Mouse (Mus musculus) yolk sac, embryonic 10.5 days (tissue): ENCODE measurements around the gene Sesn3.

ENCODE experiments used
- DNase-seq: peaks from one replicate; pipeline ENCODE4 v3.0.0-alpha.2; 2017; ENCODE audit warnings: low spot score

The Sesn3 gene

DNA sequence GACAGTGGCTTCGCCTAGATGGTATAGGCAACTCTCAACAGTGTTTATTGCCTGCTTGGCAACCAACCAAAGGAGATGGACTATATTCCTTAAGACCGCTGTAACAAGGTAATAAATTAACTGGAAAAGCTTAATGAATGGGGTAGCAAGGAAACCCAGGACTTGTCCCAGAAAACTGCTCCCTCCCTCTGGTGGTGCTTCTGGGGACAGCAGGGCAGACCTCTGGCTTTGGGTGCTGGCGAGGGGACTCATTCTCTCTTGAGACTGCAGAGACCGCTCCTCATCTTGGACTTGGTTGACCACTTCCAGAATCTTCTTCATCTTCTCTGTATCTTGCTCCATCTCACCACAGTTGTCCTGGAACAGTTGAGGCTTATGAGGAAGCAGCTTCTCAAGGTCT is 82.2 kb downstream of the Sesn3 start:
- no peak for DNase-seq

DNA sequence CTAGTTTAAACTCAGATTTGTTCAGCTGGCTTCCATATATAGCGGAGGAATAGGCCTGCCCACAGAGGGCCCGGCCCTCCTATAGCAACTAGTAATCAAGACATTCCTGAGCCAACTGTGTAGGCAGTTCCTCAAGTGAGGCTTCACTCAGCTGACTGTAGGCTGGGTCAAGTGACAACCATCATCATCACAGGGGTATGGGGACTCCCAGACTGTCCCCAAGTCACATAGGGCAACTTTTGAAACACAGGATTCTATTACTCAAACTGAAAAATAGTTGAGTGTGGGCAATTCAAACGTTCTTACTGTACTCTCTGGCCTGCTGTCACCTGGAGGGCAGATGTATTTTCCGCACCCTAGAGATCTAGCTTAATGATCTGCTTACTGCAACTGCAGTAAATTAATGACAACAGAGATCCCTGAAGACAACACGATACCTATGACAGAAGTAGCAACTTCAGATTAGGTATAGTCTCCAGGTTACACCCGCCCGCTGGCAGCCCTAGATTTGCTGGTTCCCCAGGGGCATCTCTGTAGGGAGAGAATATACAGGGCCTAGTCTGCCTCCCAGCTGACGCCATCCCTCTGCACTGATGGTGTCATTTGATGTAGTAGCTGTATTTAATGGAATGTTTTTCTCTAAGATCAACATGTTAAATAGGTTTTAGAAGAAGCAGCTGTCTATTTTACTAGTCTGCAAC is 87.4 kb downstream of the Sesn3 start:
- DNase-seq, result no peak

DNA sequence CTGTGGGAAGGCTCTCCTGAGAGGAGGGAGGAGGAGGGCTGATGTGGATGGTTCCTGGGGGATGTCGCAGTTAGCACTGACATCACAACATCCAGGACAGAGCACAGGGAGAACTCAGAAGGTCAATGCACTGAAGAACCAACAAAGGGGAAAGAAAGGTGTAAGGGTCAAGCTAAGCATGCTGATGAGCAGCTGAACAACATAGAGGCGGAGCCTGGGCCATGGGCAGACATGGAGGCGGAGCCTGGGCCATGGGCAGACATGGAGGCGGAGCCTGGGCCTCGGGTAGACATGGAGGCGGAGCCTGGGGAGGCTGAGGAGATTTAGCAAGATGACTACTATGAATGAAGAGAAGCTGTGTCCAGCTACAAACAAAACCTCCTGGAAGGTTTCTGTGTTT is 88.7 kb downstream of the Sesn3 start:
- peak; percentile 16 for DNase-seq

DNA sequence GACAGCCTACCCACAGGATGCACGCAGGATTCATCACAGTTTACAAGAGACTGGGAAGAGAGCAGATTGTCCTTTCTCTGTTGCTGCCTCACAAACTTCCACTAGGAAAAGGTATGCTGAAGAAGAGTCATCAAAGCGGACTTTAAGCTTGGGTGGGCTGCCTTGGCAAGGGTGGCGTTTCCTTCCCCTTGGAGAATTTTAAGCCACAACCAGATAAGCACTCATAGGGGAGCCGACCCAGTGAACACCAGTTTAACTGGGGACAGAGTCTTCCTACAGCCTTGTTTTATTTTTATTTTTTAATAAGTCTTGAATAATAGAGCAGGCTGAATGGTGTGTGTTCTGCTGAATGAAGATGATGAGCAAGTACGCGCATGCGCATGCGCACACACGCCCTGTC is 89.9 kb downstream of the Sesn3 start:
- DNase-seq, result no peak

DNA sequence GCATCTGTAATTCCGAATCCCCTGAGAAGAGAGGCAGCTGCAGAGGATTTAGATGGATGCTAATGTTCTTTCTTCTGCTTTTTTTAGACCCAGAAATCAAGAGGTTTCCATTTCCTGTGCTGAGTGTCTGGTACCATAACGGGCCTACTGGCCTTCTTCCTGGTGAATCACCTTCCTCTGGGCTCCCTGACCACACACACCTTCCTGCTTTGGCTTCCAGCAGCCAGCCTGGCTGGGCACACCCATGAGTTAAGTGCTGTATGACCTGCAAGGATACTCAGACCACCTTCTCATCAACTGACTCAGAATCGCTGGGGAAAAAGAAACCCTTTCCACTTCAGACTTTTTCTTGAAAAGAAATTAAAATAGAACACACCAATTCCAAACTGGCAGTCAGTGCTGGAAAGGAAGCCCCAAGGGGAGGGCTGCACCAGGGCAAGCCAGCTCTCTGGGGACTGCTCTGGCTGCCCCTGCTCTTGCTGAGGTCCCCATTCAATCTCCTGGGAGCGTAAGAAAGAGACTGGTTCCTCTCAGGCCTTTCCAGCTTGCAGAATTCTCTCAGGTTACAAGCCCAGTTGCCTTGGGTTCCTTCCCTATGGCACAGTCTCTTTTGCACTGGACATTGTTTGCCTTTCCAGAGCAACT is 90.7 kb downstream of the Sesn3 start:
- no peak for DNase-seq

DNA sequence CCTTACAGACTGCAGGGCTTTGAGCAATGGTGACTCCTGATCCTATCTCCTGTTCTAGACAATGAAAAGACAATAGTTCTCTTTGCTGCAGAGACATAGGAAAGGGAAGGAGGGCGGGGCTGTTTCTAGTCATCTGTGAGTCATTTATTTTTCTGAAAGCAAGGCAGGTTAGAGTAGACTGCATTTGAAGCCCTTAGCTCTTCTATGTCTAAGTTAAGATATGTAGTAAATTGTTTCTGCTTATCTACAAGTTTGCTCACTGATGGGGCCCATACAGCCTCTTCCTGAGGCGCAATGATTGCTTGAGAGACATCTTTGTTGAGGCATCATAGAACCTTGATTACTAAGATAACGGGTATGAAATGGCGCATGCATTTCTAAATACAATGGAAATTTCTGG is 93.0 kb downstream of the Sesn3 start:
- DNase-seq, result no peak

DNA sequence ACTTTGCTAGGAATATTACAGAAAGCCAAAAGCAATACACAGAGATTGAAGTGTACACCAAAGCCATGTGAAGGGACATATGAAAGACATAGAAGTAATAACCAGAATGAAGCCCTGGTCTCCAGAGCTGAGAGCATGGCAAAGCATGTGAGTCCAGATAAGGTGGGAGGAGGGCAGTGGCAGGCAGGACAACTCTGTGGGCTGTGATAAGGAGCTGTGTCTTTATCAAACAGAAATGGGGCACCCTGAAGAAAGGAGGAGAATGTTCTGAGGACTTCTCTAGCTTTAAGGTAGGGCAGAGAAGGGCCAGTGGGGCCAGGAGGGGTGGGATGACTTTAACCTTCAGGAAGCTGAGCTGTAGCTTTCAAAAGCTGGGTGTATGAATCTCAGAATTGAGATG is 94.4 kb downstream of the Sesn3 start:
- peak; percentile 8 for DNase-seq

DNA sequence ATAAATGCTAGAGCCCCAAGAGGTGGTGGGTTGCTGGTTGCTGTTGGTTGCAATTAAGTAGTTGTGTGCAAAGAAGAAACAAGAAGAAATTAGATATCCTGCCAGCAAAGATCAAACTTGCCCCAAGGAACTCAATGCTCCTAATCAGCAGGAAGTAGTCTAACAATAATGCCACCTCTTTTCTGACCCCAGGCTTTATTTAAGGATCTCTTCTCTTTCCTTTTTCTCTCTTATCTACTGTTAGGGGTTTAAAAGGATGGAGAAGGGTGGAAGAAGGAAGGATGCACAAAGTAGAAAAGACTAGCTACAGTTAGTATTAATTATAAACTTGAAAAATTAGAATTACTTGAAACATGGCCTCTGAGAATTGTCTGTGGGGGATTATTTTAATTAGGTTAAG is 97.6 kb downstream of the Sesn3 start:
- no peak for DNase-seq

DNA sequence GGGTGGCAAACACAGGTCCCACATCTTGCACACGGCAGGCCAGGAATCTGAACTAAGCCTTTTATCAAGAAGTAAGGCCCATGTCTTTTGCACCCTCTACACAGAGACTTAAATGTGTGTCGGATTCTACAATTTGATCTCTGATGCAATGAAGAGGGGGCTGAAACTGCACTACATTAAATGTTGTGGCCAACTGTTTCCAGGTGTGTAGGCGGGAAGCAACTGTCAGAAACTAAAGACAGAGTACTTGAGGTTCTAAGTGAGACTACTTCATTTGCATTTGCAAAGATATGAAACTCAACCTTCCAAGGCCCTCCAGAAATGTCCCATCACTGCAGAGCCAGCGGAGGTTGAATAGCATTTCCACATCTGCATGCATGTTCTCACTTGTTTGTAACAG is 101.3 kb downstream of the Sesn3 start:
- no peak for DNase-seq

DNA sequence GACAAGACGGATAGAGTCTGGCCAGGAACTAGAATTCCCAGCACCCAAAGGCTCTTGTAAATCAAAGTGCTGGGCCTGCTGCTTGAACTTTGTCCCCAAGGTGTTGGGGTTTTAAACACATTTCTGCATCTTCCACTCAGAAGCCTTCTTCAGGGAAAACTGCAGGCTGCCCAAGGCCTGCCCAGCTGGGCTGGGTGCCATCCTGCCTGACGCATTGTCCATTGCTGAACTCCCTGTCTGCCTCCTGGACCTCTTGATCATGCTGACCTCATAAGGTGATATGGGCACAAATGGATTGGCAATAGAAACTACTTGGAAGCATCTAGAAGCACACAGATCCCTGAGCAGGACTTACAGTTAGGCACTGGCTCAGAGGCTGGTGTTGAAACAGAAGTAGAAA is 103.3 kb downstream of the Sesn3 start:
- DNase-seq, result no peak

DNA sequence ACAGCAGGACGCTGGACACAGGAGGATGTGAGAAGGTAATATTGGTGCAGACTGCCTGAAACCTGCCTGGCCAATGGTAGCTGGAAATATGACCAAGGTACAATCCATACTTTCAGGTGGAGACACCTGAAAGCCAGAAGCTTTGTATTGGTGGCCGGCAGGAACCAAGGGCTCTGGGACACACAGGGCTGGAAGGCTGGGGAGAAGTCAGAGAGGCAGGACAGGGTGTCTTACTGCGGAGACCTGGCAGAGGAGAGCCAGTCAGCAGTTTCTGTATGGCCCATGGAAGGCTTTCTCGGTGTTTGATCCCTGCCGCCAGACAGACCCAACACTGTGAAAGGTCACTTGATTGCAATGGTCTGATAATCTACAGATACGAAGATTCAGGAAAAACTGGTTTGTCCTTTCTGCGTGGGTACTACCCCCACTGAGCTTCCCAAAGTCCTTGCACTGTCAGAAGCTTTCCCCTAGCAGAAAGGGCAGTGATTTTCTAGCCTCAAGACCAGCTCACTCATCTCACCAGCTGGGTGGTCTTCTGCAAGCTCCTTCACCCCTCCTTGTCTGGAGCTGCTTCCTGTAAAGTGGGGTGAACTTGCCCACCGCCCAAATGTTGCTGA is 105.0 kb downstream of the Sesn3 start:
- peak; percentile 13 for DNase-seq

DNA sequence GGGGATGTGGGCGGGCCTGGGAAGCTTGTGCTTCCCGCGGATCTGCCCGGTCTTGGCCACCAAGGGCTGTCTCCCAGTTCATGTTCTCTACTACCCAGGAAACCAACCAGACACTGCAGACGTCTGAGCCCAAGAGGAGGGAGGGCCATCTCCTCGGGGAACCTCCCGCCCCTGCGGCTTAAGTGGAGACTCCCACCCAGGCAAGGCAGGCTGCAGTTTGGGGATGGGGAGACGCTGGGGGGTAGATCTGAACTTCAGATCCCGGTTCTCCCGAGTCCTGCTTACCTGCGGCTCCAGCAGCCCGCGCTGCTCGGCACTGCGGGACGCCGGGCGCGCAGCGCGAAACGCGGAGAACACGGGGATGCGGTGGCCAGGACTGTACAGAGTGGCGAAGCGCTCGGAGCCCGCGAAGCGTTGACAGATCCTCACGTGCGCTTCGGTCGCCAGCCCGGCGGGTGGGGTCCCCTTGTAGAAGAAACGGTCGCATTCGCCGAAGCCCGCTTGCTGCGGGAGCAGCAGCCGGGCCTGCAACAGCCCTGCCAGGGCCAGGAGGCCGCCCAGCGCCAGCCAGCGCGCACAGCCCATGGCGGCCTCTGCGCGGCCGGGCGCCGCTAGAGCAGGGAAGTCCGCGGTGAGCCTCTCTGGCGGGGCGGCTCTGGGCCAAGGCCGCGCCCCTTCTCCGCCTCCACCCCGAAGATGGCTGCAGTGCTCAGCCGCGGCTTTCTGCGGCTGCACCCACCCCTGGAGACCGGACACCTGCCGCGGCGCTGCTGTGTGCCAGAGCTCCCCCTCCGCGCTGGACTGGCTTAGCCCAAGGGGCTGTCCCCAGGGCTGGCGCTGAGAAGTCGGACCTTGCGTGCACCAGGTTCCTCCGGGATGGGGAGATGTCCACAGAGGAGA is 105.8 kb downstream of the Sesn3 start:
- peak; percentile 83 for DNase-seq

DNA sequence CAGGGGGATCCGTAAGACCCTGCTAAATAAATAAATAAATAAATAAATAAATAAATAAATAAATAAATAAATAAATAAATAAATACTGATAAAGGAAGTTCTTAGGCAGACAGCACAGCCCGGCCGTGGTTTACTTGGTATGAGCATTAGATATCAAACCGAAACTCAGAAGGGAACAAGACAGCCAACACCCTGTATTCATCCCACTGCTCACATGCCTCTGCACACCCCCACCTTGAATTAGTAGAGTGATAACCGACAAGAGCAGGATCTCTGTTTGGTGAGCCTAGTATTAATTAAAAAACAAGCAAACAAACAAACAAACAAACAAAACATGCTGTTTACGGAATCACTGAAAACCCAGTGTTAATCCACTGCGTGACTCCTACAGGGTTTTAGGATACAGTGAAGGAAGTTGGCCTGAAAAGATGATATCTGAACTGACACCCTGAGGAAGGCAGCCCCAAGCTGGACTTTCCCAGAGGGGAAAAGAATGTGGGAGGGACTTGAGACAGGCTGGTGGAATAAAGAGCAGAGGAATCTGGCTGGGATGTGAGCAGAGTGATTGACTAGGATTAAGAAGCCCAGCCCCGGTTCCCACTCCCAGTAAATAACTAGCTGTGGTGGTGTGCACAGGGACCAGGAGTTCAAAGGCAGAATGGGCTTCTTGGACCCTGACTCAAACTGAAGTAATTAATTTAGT is 106.6 kb downstream of the Sesn3 start, which contains the start of gene Endod1:
Gene Endod1 (minus strand): TSS at position 155 of the 703 bp plus-strand sequence.
- DNase-seq, result peak; percentile 53

DNA sequence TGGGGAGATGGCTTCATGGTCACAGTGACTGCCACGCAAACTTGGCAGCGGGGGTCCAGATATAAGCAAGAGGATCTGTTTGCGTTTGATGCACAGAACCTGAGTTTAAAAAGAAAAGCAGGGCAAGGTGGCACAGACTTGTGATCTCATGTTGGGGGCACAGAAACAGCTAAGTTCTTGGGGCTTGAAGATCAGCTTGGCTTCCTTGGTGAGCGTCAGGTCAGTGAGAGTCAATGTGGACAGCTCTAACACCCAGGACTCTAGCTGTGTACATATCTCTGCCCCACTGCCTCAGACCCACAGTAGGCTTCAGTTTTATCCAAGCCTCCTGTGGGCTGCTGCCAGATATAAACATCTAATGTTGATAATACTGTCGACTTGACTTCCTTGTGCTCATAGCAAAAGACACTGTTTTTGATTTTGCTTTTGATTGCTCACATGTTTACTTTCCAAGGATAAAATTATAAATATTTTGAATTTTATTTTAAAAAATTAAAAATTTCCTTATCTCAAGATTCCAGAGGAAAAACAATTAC is 107.5 kb downstream of the Sesn3 start:
- no peak for DNase-seq
